Comparison of ENCODE assay signal across 31 mouse cellular contexts in genomic region chr13:114202806-114203570, GRCm38 (mm10).
DNase-seq lines count a peak whose midpoint lies in the region; ATAC-seq lines count a peak whose summit lies in the region.
"Had no signal": no experiment of that assay in that cellular context is flagged by ENCODE, and none has a peak within 500 bp of the region (broad histone marks: within the 10 kb centered on the region; RNA-seq: fewer than 3 reads in every experiment).

No protein-coding gene starts in this region.

- no peak for ATAC-seq in kidney, embryonic 16.5 days (ENCODE audit: low FRiP score, low TSS enrichment)
- no peak for ATAC-seq in forebrain, embryonic 15.5 days (replicated peaks)
- ATAC-seq: forebrain, embryonic 16.5 days had no signal

- no peak overlapping the region for H3K27ac ChIP-seq in kidney, embryonic 16.5 days (ENCODE audit: low read length)
- no peak overlapping the region for H3K27ac ChIP-seq in forebrain, embryonic 15.5 days (replicated peaks)
- no peak overlapping the region for H3K27ac ChIP-seq in hindbrain, embryonic 10.5 days
- H3K27ac ChIP-seq: embryonic facial prominence, embryonic 10.5 days; embryonic facial prominence, embryonic 13.5 days; forebrain, embryonic 12.5 days; heart, embryonic 10.5 days; heart, embryonic 13.5 days; hindbrain, embryonic 12.5 days; hindbrain, embryonic 15.5 days had no signal

- no peaks in the 10 kb centered on the region for H3K9me3 ChIP-seq in kidney, embryonic 16.5 days (ENCODE audit: low read length)
- no peaks in the 10 kb centered on the region for H3K9me3 ChIP-seq in forebrain, embryonic 15.5 days
- H3K9me3 ChIP-seq in hindbrain, embryonic 10.5 days, result no peaks in the 10 kb centered on the region
- H3K9me3 ChIP-seq: embryonic facial prominence, embryonic 10.5 days; embryonic facial prominence, embryonic 13.5 days; forebrain, embryonic 12.5 days; G1E; heart, embryonic 10.5 days; heart, embryonic 13.5 days; hindbrain, embryonic 12.5 days; hindbrain, embryonic 15.5 days had no signal

- peak; percentile 65 for DNase-seq in heart, adult 11 months
- DNase-seq in heart, adult 18-20 months, result no peak
- DNase-seq in ES-CJ7 (ENCODE audit: low read depth, low spot score) (peak; percentile 50), R1 (ENCODE audit: low read depth, low spot score) (peak; percentile 94)
- DNase-seq in hindbrain, embryonic 10.5 days (ENCODE audit: low spot score), result no peak
- DNase-seq: adrenal gland, adult 2 months; adrenal gland, postnatal 25 days; B cell, adult 2 months; cerebellum, adult 11-12 months; cerebellum, adult 8-10 months; cerebellum, postnatal 10 days; cerebellum, postnatal 36 days; embryo, embryonic 11 days; gastrocnemius, postnatal 10 days; gastrocnemius, postnatal 36 days; heart, postnatal 14 days; heart, postnatal 4 days; kidney, adult 11 months had no signal

- no peak overlapping the region for H3K4me2 ChIP-seq in kidney, embryonic 16.5 days (replicated peaks; ENCODE audit: low read depth, low read length)
- no peak overlapping the region for H3K4me2 ChIP-seq in forebrain, embryonic 15.5 days (replicated peaks)
- H3K4me2 ChIP-seq: embryonic facial prominence, embryonic 13.5 days; forebrain, embryonic 12.5 days; heart, embryonic 13.5 days; hindbrain, embryonic 12.5 days; hindbrain, embryonic 15.5 days had no signal

- no peaks in the 10 kb centered on the region for H3K36me3 ChIP-seq in kidney, embryonic 16.5 days (ENCODE audit: insufficient read depth, low read length)
- H3K36me3 ChIP-seq in forebrain, embryonic 15.5 days, result no peaks in the 10 kb centered on the region
- no peaks in the 10 kb centered on the region for H3K36me3 ChIP-seq in hindbrain, embryonic 10.5 days
- H3K36me3 ChIP-seq: embryonic facial prominence, embryonic 10.5 days; embryonic facial prominence, embryonic 13.5 days; forebrain, embryonic 12.5 days; G1E; heart, embryonic 10.5 days; heart, embryonic 13.5 days; hindbrain, embryonic 12.5 days; hindbrain, embryonic 15.5 days had no signal

- no peak overlapping the region for H3K4me3 ChIP-seq in kidney, embryonic 16.5 days (ENCODE audit: low read length)
- H3K4me3 ChIP-seq in forebrain, embryonic 15.5 days, result no peak overlapping the region
- no peak overlapping the region for H3K4me3 ChIP-seq in hindbrain, embryonic 10.5 days
- H3K4me3 ChIP-seq: embryonic facial prominence, embryonic 10.5 days; embryonic facial prominence, embryonic 13.5 days; erythroblast, embryonic 14.5 days; forebrain, embryonic 12.5 days; heart, embryonic 10.5 days; heart, embryonic 13.5 days; hindbrain, embryonic 12.5 days; hindbrain, embryonic 15.5 days had no signal

- H3K9ac ChIP-seq in kidney, embryonic 16.5 days (replicated peaks; ENCODE audit: low read length), result no peak overlapping the region
- H3K9ac ChIP-seq in forebrain, embryonic 15.5 days (replicated peaks), result no peak overlapping the region
- H3K9ac ChIP-seq: embryonic facial prominence, embryonic 13.5 days; forebrain, embryonic 12.5 days; heart, embryonic 13.5 days; hindbrain, embryonic 12.5 days; hindbrain, embryonic 15.5 days had no signal

- no peaks in the 10 kb centered on the region for H3K27me3 ChIP-seq in kidney, embryonic 16.5 days (ENCODE audit: insufficient read depth, low read length)
- no peaks in the 10 kb centered on the region for H3K27me3 ChIP-seq in forebrain, embryonic 15.5 days
- no peaks in the 10 kb centered on the region for H3K27me3 ChIP-seq in hindbrain, embryonic 10.5 days (ENCODE audit: insufficient read depth, poor library complexity, severe bottlenecking)
- H3K27me3 ChIP-seq: CH12.LX; embryonic facial prominence, embryonic 13.5 days; forebrain, embryonic 12.5 days; hindbrain, embryonic 12.5 days; hindbrain, embryonic 15.5 days had no signal

- H3K4me1 ChIP-seq in kidney, embryonic 16.5 days (ENCODE audit: insufficient read depth, low read length), result no peaks in the 10 kb centered on the region
- H3K4me1 ChIP-seq in forebrain, embryonic 15.5 days, result peaks cover 4% of the 10 kb centered on the region; the same call in 1 of the 2 replicates
- peaks cover 2% of the 10 kb centered on the region; the same call in 1 of the 2 replicates for H3K4me1 ChIP-seq in hindbrain, embryonic 10.5 days (replicated peaks)
- H3K4me1 ChIP-seq: embryonic facial prominence, embryonic 10.5 days; heart, embryonic 10.5 days; heart, embryonic 13.5 days; hindbrain, embryonic 12.5 days; hindbrain, embryonic 15.5 days had no signal

- WGBS in kidney, embryonic 16.5 days, result 92% methylated on average over 15 of the region's 15 CpGs
- 89% methylated on average over 15 of the region's 15 CpGs for WGBS in forebrain, embryonic 15.5 days
- WGBS in hindbrain, embryonic 10.5 days, result 90% methylated on average over 15 of the region's 15 CpGs

Comparison
In these comparisons a context has a peak if more than half of its experiments do, and no peak if none do; other contexts are left out.
1. DNase-seq: peak in heart, adult 11 months (single experiment), ES-CJ7 (single experiment) and R1 (single experiment); none in heart, adult 18-20 months (0 of 2) and hindbrain, embryonic 10.5 days (single experiment).